14 mouse cellular contexts compared by ENCODE assay signal in genomic region chr17:9927724-9928123, GRCm38 (mm10).
DNase-seq lines count a peak whose midpoint lies in the region; TF ChIP-seq lines count a peak whose summit lies in the region.
"Had no signal": no experiment of that assay in that cellular context is flagged by ENCODE, and none has a peak within 500 bp of the region (broad histone marks: within the 10 kb centered on the region; RNA-seq: fewer than 3 reads in every experiment).

No protein-coding gene starts in this region.

- no peak for TF ChIP-seq CTCF in layer of hippocampus, adult 2 months (conservative IDR thresholded peaks at IDR 0.05)
- TF ChIP-seq CTCF in kidney, adult 2 months (conservative IDR thresholded peaks at IDR 0.05; ENCODE audit: insufficient read depth, insufficient read length, low read depth, low read length) = no peak

- 69% methylated on average over 8 of the region's 8 CpGs for WGBS in kidney, adult 2 months

- H3K4me1 ChIP-seq in kidney, adult 2 months (ENCODE audit: control insufficient read depth, insufficient read depth, low read length) = no peaks in the 10 kb centered on the region

- no peak for DNase-seq in layer of hippocampus, adult 2 months (ENCODE audit: low spot score in 2 of 2)
- no peak for DNase-seq in layer of hippocampus, adult 8-10 months (ENCODE audit: low spot score in 2 of 2)
- peak; percentile 30 for DNase-seq in thymus, postnatal 4 days
- no peak for DNase-seq in thymus, postnatal 25 days
- DNase-seq in lung, postnatal 10 days = peak; percentile 47
- DNase-seq in kidney, adult 2 months = no peak
- no peak for DNase-seq in ovary, postnatal 14 days (ENCODE audit: low spot score)
- DNase-seq: cerebellum, adult 11 months; gastrocnemius, postnatal 36 days; kidney, adult 8-10 months; retina, postnatal 1 day had no signal

- no peaks in the 10 kb centered on the region for H3K27me3 ChIP-seq in kidney, adult 2 months (replicated peaks; ENCODE audit: control insufficient read depth, insufficient read depth, low read length)
- H3K27me3 ChIP-seq: CH12.LX; heart, embryonic 15.5 days; hindbrain, embryonic 13.5 days had no signal

- peak overlapping the region; percentile 74 for H3K27ac ChIP-seq in layer of hippocampus, adult 2 months
- no peak overlapping the region for H3K27ac ChIP-seq in kidney, adult 2 months (ENCODE audit: insufficient read depth, low read depth, low read length)
- H3K27ac ChIP-seq: heart, embryonic 15.5 days had no signal

- no peak for TF ChIP-seq POLR2A in kidney, adult 2 months (IDR thresholded peaks at IDR 0.05; ENCODE audit: low read depth, low read length)

- H3K4me3 ChIP-seq in layer of hippocampus, adult 2 months = no peak overlapping the region
- H3K4me3 ChIP-seq in kidney, adult 2 months (ENCODE audit: insufficient read depth, low read depth, low read length) = no peak overlapping the region
- H3K4me3 ChIP-seq: heart, embryonic 15.5 days; hindbrain, embryonic 13.5 days had no signal

- no peaks in the 10 kb centered on the region for H3K36me3 ChIP-seq in kidney, adult 2 months (ENCODE audit: control insufficient read depth, insufficient read depth, low read length)
- H3K36me3 ChIP-seq: heart, embryonic 15.5 days; hindbrain, embryonic 13.5 days had no signal

Comparison
In these comparisons a context has a peak if more than half of its experiments do, and no peak if none do; other contexts are left out.
1. DNase-seq: peak in thymus, postnatal 4 days (single experiment) and lung, postnatal 10 days (single experiment); none in layer of hippocampus, adult 2 months (0 of 2), layer of hippocampus, adult 8-10 months (0 of 2), thymus, postnatal 25 days (single experiment), kidney, adult 2 months (single experiment) and ovary, postnatal 14 days (single experiment).